Mouse (Mus musculus) erythroblast, embryonic 14.5 days (primary cell): ENCODE results near the gene Tmcc1.

Experiments used
- GATA1 ChIP-seq: IDR thresholded peaks from 2 replicates; pipeline ENCODE4 v1.6.1; 2012; ENCODE audit warnings: low read length, inconsistent platforms, mixed read lengths
- TAL1 ChIP-seq: IDR thresholded peaks from 3 replicates; pipeline ENCODE4 v1.6.1; 2012; ENCODE audit warnings: low read length, inconsistent platforms, mixed read lengths

DNA sequence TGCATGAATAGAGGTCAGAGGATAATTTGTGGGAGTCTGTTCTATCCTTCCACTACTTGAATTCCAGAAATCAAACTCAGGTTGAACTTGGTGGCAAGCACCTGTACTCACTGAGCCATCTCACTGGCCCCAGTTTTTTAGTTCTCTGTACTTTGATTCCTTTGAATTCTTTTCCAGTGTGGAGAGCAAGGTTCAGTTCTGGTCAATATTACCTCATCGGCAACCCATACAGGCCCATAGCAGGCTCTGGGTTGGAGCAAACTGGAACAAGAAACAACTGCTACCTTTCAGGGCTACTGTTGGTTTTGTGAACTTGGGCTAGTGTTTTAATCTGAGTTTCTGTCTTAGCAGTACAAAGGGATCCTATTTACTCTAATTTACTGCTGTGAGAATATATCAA lies 107.2 kb downstream of the Tmcc1 start:
- TF ChIP-seq GATA1 (no peak), TAL1 (no peak)
